Mouse (Mus musculus): ENCODE results near the gene Fbxl3. TPM values are rescaled to one million over a fixed set of nuclear protein-coding genes. Genes with fewer than 3 reads are reported as not detected.

Fbxl3 gene
- 78.0 and 82.6 TPM in 2 replicates for polyA plus RNA-seq (2012; rRNA removed)

GRCm38 (mm10) chr14:103099238-103099933, at the start of gene Fbxl3:
Gene Fbxl3 (minus strand): TSS chr14:103099566.
- peak; percentile 84 for DNase-seq (ENCODE audit: low spot score)

- DNase-seq (ENCODE audit: low spot score): no peak
Measured at GRCm38 (mm10) chr14:103131991-103132390, 32.6 kb upstream of the Fbxl3 start.

GRCm38 (mm10) chr14:103125756-103126155, 26.4 kb upstream of the Fbxl3 start:
- DNase-seq (ENCODE audit: low spot score): no peak

GRCm38 (mm10) chr14:103114994-103115670, 15.8 kb upstream of the Fbxl3 start:
- no peak for DNase-seq (ENCODE audit: low spot score)

GRCm38 (mm10) chr14:103112606-103113363, 13.4 kb upstream of the Fbxl3 start:
- DNase-seq (ENCODE audit: low spot score): no peak

GRCm38 (mm10) chr14:103109971-103110370, 10.6 kb upstream of the Fbxl3 start:
- DNase-seq (ENCODE audit: low spot score): no peak

GRCm38 (mm10) chr14:103106301-103106700, 6.9 kb upstream of the Fbxl3 start:
- DNase-seq (ENCODE audit: low spot score): no peak

- no peak for DNase-seq (ENCODE audit: low spot score)
Measured at GRCm38 (mm10) chr14:103102731-103103335, 3.5 kb upstream of the Fbxl3 start.

GRCm38 (mm10) chr14:103102246-103102645, 2.9 kb upstream of the Fbxl3 start:
- no peak for DNase-seq (ENCODE audit: low spot score)

- no peak for DNase-seq (ENCODE audit: low spot score)
Measured at GRCm38 (mm10) chr14:103101171-103101570, 1.8 kb upstream of the Fbxl3 start.

- no peak for DNase-seq (ENCODE audit: low spot score)
Measured at GRCm38 (mm10) chr14:103100296-103100695, 930 bp upstream of the Fbxl3 start.

GRCm38 (mm10) chr14:103098587-103099235, 655 bp downstream of the Fbxl3 start:
- DNase-seq (ENCODE audit: low spot score): no peak

- no peak for DNase-seq (ENCODE audit: low spot score)
Measured at GRCm38 (mm10) chr14:103098213-103098586, 1.2 kb downstream of the Fbxl3 start.

- DNase-seq (ENCODE audit: low spot score): no peak
Measured at GRCm38 (mm10) chr14:103096621-103097020, 2.7 kb downstream of the Fbxl3 start.

- DNase-seq (ENCODE audit: low spot score): no peak
Measured at GRCm38 (mm10) chr14:103095826-103096225, 3.5 kb downstream of the Fbxl3 start.

GRCm38 (mm10) chr14:103095036-103095435, 4.3 kb downstream of the Fbxl3 start:
- DNase-seq (ENCODE audit: low spot score): no peak

GRCm38 (mm10) chr14:103093670-103094069, 5.7 kb downstream of the Fbxl3 start:
- no peak for DNase-seq (ENCODE audit: low spot score)

- no peak for DNase-seq (ENCODE audit: low spot score)
Measured at GRCm38 (mm10) chr14:103093236-103093635, 6.1 kb downstream of the Fbxl3 start.

- DNase-seq (ENCODE audit: low spot score): no peak
Measured at GRCm38 (mm10) chr14:103088624-103089023, 10.7 kb downstream of the Fbxl3 start.

GRCm38 (mm10) chr14:103087846-103088245, 11.5 kb downstream of the Fbxl3 start:
- DNase-seq (ENCODE audit: low spot score): no peak

GRCm38 (mm10) chr14:103086671-103087324, 12.6 kb downstream of the Fbxl3 start:
- DNase-seq (ENCODE audit: low spot score): no peak
